Mouse (Mus musculus): ENCODE data around the gene Bms1. TPM values are rescaled to one million over a fixed set of nuclear protein-coding genes. Genes with fewer than 3 reads are reported as not detected.
A peak's percentile ranks its signal among the peaks of the same experiment; 100 is the strongest.

The Bms1 gene
- polyA plus RNA-seq, 1 experiment from 2014 or later: 41.2 TPM

DNA sequence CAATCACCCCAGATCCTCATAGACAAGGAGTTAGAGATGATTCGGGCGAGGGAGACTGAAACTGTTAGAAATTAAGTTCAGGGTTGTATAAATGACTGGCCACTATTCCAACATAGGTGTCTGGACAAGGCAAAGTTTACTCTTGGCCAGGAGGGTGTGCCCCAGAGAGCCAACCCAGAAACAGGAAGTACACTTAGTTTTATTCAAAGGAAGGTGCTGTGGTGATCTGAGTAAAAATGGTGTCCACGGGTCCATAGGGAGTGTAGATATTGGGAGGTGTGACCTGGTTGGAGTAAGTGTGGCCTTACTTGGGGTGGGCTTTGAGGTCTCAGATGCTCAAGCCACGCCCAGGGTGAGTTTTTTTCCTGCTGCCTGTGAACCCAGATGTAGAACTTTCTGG is 38.0 kb downstream of the Bms1 start:
- Histone ChIP-seq H3K36me3 (peaks cover 45% of the 10 kb centered on the region), H3K4me2 (no peak overlapping the region), H3K27ac (no peak overlapping the region), H3K4me1 (no peaks in the 10 kb centered on the region), H3K9me3 (replicated peaks) (no peaks in the 10 kb centered on the region), H3K4me3 (no peak overlapping the region), H3K27me3 (replicated peaks) (peaks cover 25% of the 10 kb centered on the region), H3K9ac (no peak overlapping the region)
- WGBS (ENCODE audit: insufficient replicate concordance): 53% methylated on average over 4 of the region's 4 CpGs
- no peak for ATAC-seq

DNA sequence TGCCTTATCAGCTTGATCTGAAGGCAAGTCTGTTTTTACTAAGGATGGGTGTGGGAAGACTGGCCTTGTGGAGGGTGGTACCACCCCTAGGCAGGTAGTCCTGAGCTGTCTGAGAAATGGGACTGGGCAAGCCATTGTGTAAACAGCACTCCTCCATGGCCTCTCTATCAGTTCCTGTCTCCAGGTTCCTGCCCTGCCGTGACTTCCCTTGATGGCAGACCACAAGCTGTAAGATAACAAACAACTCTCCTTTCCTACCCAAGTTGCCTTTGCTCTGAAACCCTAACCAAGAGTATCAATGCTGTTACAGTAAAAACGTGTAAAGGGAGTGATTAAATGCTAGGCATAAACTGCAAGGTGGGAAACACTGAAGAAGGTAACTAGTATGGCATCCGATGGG is 38.6 kb downstream of the Bms1 start:
- no peak for ATAC-seq
- WGBS (ENCODE audit: insufficient replicate concordance): 29% methylated on average over 3 of the region's 3 CpGs
- Histone ChIP-seq H3K9me3 (replicated peaks) (no peaks in the 10 kb centered on the region), H3K36me3 (peaks cover 39% of the 10 kb centered on the region), H3K4me2 (no peak overlapping the region), H3K27me3 (replicated peaks) (peaks cover 28% of the 10 kb centered on the region), H3K27ac (no peak overlapping the region), H3K9ac (no peak overlapping the region), H3K4me3 (no peak overlapping the region), H3K4me1 (no peaks in the 10 kb centered on the region)

DNA sequence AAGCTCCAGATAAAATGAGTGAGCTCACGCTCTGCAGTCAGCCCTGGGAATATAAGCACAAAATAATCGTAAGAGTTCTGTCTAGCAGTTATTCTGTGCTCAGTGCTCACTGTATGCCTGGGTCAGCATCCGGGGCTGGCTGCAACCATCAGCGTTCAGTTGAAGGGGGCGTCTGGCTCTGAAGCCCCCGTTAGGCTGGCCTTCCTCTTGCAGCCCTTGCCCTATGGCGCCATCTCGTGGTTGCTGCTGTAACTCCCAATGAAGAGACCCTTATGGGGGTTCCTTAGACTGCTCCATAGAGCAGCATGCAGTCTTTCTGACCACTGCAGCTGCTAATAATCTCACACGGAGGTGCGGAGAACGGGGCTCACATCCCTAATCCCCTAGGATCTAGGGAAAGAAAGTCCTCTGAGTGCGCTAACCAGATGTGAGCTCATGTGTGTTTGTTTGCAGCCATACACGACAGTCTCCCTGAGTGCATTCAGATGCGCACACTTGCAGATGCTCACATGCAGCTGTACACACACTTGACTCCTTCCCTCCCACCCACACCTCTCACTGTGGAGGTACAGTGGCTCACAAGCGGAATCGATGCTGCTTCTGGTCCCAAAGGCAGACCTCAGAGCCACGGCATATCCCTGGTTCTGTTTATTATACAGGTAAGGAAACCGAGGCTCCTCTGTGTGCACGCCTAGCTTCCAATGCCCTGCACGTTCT is 39.7 kb downstream of the Bms1 start:
- Histone ChIP-seq H3K9me3 (replicated peaks) (no peaks in the 10 kb centered on the region), H3K4me3 (no peak overlapping the region), H3K27ac (no peak overlapping the region), H3K9ac (no peak overlapping the region), H3K4me1 (no peaks in the 10 kb centered on the region), H3K4me2 (no peak overlapping the region), H3K27me3 (replicated peaks) (peaks cover 38% of the 10 kb centered on the region), H3K36me3 (peaks cover 29% of the 10 kb centered on the region)
- 35% methylated on average over 20 of the region's 20 CpGs for WGBS (ENCODE audit: insufficient replicate concordance)
- peak; percentile 38; the same call in 1 of the 2 replicates for ATAC-seq

DNA sequence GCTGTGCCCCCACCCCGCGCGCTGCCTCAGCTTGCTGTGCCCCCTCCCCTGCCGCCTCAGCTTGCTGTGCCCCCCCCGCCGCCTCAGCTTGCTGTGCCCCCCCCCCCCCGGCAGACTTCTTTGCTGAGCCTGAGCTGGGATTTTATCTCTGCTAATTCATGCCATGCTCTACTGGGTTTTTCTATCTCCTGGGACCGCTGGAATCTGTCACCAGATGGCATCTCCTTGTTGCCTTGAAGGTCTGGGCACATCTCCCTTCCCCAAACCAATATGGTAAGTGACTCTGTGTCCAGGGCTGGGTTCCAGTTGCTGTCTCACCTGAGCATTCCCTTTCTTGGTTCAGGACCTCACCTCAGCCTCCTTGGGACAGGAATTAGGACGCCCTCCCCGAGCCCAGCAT is 41.7 kb downstream of the Bms1 start:
- ATAC-seq: no peak
- 42% methylated on average over 9 of the region's 10 CpGs for WGBS (ENCODE audit: insufficient replicate concordance)
- H3K27ac ChIP-seq: no peak overlapping the region

DNA sequence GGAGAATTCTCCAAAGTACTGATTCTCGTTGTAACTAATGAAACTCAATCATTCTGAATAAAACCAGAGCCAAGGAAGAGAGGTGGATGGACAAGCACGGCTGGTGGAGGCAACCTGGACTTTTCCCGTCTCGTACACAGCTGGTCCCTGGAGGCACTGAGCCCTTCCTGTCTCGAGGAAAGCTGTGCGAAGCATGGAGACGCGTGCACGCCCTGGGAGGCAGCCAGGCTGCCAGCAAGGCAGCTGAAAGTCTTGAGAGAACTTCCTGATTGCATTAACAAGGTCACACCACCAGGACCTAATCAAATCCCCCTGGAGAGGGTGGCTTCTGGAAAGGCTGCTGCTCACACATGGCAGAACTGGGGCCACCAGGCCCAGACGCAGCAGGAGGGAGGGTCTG is 43.3 kb downstream of the Bms1 start:
- Histone ChIP-seq H3K4me3 (no peak overlapping the region), H3K27me3 (replicated peaks) (peaks cover 45% of the 10 kb centered on the region), H3K9ac (no peak overlapping the region), H3K36me3 (no peaks in the 10 kb centered on the region), H3K4me1 (no peaks in the 10 kb centered on the region), H3K9me3 (replicated peaks) (no peaks in the 10 kb centered on the region), H3K4me2 (no peak overlapping the region), H3K27ac (no peak overlapping the region)
- ATAC-seq: no peak
- WGBS (ENCODE audit: insufficient replicate concordance): 30% methylated on average over 10 of the region's 10 CpGs

More for the DNA sequence above, 41.7 kb downstream of the Bms1 start:
- Histone ChIP-seq H3K36me3 (peaks cover 9% of the 10 kb centered on the region), H3K4me1 (no peaks in the 10 kb centered on the region), H3K4me3 (no peak overlapping the region), H3K4me2 (no peak overlapping the region), H3K9me3 (replicated peaks) (no peaks in the 10 kb centered on the region), H3K27me3 (replicated peaks) (peaks cover 45% of the 10 kb centered on the region), H3K9ac (no peak overlapping the region)

DNA sequence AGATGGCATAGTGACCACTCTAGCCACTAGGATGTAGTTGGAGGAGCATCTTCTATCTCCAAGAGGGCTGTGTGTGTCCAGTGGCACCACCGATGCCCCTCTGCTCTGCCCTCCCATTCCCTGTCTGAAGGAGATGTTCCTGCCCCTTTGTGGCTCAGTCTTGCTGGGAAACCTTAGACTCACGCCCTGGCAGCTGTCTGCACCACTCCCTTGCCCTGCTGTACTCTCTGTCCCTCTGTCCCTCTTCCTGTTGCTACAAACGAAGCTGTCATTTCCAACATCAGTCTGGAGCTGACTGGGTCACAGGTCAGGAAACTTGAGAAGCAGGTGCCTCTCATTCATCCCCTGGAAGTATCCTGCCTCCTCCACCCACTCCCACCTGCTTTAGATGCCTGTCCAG is 43.8 kb downstream of the Bms1 start:
- H3K9me3 ChIP-seq (replicated peaks): no peaks in the 10 kb centered on the region
- H3K27ac ChIP-seq: no peak overlapping the region
- no peaks in the 10 kb centered on the region for H3K36me3 ChIP-seq
- H3K4me2 ChIP-seq: no peak overlapping the region
- H3K4me1 ChIP-seq: no peaks in the 10 kb centered on the region
- 30% methylated on average over 3 of the region's 3 CpGs for WGBS (ENCODE audit: insufficient replicate concordance)
- H3K4me3 ChIP-seq: no peak overlapping the region
- peaks cover 45% of the 10 kb centered on the region for H3K27me3 ChIP-seq (replicated peaks)
- no peak for ATAC-seq
- H3K9ac ChIP-seq: no peak overlapping the region

DNA sequence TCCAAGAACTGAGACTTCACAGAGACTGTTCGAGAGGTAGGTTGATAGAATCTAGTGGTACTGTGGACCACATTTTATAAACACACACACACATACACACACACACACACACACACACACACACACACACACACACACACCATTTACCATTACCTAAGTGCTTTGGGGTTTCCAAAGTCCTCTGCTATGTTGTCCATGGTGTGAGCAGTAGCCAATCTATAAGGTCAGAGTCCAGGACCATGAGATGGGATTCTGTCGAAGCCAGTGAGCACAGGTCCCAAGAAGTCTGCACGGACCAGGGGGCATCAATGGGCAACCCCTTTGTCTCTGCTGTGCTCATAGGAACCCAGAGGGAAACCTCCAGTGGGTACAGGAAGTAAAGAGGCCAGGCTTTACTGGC is 44.2 kb downstream of the Bms1 start:
- WGBS (ENCODE audit: insufficient replicate concordance): 49% methylated on average over 3 of the region's 3 CpGs
- Histone ChIP-seq H3K4me3 (no peak overlapping the region), H3K4me1 (no peaks in the 10 kb centered on the region), H3K36me3 (no peaks in the 10 kb centered on the region), H3K9me3 (replicated peaks) (no peaks in the 10 kb centered on the region), H3K27ac (no peak overlapping the region), H3K4me2 (no peak overlapping the region), H3K27me3 (replicated peaks) (peaks cover 45% of the 10 kb centered on the region), H3K9ac (no peak overlapping the region)
- ATAC-seq: 0 out of 2 replicates have a peak, but pooled peaks have one; percentile 21

DNA sequence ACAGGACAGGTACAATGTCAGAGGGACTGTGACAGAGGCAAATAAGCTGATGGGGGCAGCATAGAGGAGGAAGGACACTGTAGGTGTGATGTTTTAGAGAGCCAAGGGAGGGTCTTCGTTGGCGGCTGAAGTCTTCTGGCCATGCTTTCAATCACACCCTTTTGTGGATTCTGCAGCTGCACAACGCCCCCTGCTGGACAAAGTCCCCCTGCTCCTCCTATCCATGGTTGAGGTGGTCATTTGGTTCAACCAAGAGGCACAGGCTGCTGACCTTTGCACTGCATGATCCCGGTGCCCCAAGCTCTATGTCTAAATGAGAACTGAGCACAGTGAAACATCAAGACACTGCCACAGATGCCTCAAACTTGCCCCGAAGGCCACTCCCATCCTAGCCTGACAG is 46.0 kb downstream of the Bms1 start:
- no peak overlapping the region for H3K4me2 ChIP-seq
- H3K4me1 ChIP-seq: no peaks in the 10 kb centered on the region
- H3K27ac ChIP-seq: no peak overlapping the region
- no peaks in the 10 kb centered on the region for H3K36me3 ChIP-seq
- H3K4me3 ChIP-seq: no peak overlapping the region
- WGBS (ENCODE audit: insufficient replicate concordance): 35% methylated on average over 5 of the region's 5 CpGs
- no peaks in the 10 kb centered on the region for H3K9me3 ChIP-seq (replicated peaks)
- H3K9ac ChIP-seq: no peak overlapping the region
- peaks cover 40% of the 10 kb centered on the region for H3K27me3 ChIP-seq (replicated peaks)
- ATAC-seq: no peak

DNA sequence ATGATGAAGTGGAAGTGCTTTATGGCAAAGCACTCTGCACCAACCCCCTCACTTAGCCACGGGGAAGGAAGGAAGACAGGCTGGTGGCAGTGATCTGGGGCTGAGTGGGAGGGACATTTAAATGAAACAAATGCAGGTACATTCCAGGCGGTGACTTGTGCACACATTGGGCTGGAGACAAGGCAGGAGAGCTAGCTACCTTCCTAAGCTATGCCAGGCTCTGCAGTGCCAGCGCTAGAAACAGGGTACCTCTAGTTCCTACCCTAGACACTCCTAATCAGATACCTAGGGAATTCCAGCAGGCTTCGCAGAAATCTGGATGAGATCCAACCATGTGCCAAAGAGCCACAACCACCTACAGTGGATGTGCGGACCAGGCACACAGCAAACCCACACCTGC is 46.5 kb downstream of the Bms1 start:
- Histone ChIP-seq H3K27ac (no peak overlapping the region), H3K4me2 (no peak overlapping the region), H3K27me3 (replicated peaks) (peaks cover 37% of the 10 kb centered on the region), H3K9ac (no peak overlapping the region), H3K9me3 (replicated peaks) (no peaks in the 10 kb centered on the region), H3K36me3 (no peaks in the 10 kb centered on the region), H3K4me3 (no peak overlapping the region), H3K4me1 (no peaks in the 10 kb centered on the region)
- 58% methylated on average over 5 of the region's 5 CpGs for WGBS (ENCODE audit: insufficient replicate concordance)
- no peak for ATAC-seq

DNA sequence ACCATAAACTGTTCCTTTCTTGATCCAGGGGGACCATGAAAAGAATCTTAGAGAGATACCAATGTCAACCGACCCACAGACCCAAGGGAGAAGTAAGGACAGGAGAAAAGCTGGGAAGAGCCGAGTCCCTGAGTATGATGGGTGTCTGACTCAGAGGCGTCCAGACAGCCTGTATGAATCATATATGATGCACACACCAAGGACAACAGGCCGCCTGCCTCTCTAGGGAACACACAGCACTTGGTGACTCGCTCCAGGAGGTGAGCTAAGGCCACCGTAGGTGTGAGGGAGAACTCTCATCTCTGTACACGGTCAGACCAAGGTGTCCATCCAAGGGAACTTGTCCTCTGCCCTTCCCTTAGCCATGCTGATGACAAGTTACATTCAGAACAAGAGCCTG is 51.8 kb downstream of the Bms1 start:
- H3K4me3 ChIP-seq: no peak overlapping the region
- WGBS (ENCODE audit: insufficient replicate concordance): 67% methylated on average over 7 of the region's 7 CpGs
- H3K36me3 ChIP-seq: no peaks in the 10 kb centered on the region
- no peak overlapping the region for H3K27ac ChIP-seq
- H3K4me1 ChIP-seq: no peaks in the 10 kb centered on the region
- no peaks in the 10 kb centered on the region for H3K9me3 ChIP-seq (replicated peaks)
- no peak overlapping the region for H3K4me2 ChIP-seq
- no peak overlapping the region for H3K9ac ChIP-seq
- ATAC-seq: no peak
- peaks cover 7% of the 10 kb centered on the region; the same call in 1 of the 2 replicates for H3K27me3 ChIP-seq (replicated peaks)

DNA sequence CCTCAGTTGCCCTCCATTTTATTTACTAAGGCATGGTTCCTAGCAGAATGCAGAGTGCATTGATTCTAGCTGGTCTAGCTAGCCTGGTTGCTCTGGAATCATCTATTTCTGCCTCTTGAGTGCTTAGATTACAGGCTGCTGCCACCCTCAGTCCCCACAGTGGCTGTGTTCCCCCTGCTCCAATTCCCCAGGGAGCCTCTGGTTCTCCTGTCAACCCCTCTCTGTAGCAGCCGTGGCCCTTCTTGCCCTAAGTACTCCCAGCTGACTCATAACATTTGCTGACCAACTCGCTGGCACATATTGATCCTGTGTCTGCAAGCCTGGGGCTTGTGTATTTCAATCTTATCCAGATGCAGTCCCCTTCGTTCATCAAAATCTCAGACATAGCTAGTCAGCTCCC is 53.1 kb downstream of the Bms1 start:
- no peak for ATAC-seq

DNA sequence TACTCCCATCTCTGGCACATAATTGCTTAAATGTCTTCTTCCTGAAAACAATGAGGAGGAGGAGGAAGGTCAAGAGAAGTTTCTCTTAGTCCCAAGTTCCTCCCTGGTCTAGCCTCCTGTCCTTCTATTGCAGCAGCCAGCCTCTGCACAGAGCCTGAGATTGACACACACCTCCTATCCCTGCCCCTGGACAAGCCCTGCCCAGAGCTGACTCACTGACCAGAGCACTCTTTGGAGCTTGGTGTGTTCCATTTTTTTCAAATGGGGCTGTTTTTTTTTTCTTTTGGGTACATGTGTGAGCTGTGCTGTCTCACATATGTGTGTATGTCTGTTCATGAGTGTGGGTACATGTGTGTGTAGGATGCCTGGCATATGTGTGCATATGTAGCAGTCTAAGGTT is 53.5 kb downstream of the Bms1 start:
- ATAC-seq: no peak
- no peak overlapping the region for H3K4me3 ChIP-seq

More for the DNA sequence above, 53.1 kb downstream of the Bms1 start:
- Histone ChIP-seq H3K4me2 (no peak overlapping the region), H3K27me3 (replicated peaks) (peaks cover 7% of the 10 kb centered on the region; the same call in 1 of the 2 replicates), H3K9me3 (replicated peaks) (no peaks in the 10 kb centered on the region), H3K9ac (no peak overlapping the region), H3K36me3 (no peaks in the 10 kb centered on the region), H3K4me3 (no peak overlapping the region), H3K27ac (no peak overlapping the region), H3K4me1 (no peaks in the 10 kb centered on the region)
- 46% methylated on average over 3 of the region's 3 CpGs for WGBS (ENCODE audit: insufficient replicate concordance)

DNA sequence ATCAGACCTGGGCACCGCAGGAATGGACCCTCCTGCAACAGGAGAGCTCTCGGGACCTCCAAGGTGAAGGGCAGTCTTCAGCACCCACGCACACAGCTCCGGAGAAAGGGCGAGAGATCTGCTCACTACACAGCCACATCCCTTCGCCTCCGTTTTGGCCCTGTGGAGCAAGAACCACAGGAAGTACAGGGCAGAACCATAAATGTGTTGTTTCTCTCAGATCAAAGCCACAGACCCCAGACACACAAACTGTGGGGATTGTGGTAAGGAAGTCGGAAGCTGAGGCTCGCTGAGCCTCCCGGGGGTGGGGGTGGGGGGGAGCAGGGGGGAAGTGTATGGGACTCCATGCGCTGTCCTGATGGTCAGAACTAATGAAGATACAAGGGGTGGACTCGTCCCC is 68.9 kb downstream of the Bms1 start:
- no peak for ATAC-seq
- Histone ChIP-seq H3K9ac (no peak overlapping the region), H3K4me2 (no peak overlapping the region), H3K9me3 (replicated peaks) (no peaks in the 10 kb centered on the region), H3K4me3 (no peak overlapping the region), H3K4me1 (no peaks in the 10 kb centered on the region), H3K36me3 (no peaks in the 10 kb centered on the region), H3K27ac (no peak overlapping the region), H3K27me3 (replicated peaks) (peaks cover 18% of the 10 kb centered on the region; the same call in 1 of the 2 replicates)
- WGBS (ENCODE audit: insufficient replicate concordance): 16% methylated on average over 12 of the region's 12 CpGs

More for the DNA sequence above, 53.5 kb downstream of the Bms1 start:
- Histone ChIP-seq H3K36me3 (no peaks in the 10 kb centered on the region), H3K27ac (no peak overlapping the region), H3K4me2 (no peak overlapping the region), H3K27me3 (replicated peaks) (peaks cover 7% of the 10 kb centered on the region; the same call in 1 of the 2 replicates), H3K9me3 (replicated peaks) (no peaks in the 10 kb centered on the region), H3K9ac (no peak overlapping the region), H3K4me1 (no peaks in the 10 kb centered on the region)

Measured in liver, embryonic 12.5 days (tissue).